Mouse (Mus musculus): Measurements from ENCODE around the gene Gm10778. TPM values are rescaled to one million over a fixed set of nuclear protein-coding genes. Genes with fewer than 3 reads are reported as not detected.
"Not testable (repeated sequence)": the region's sequence is repeated elsewhere in the genome, so short reads cannot be mapped to it uniquely, and the experiment has no call there.

Gene Gm10778
- total RNA-seq, 2 experiments from 2014 or later = 4.3 to 5.0 TPM

DNA sequence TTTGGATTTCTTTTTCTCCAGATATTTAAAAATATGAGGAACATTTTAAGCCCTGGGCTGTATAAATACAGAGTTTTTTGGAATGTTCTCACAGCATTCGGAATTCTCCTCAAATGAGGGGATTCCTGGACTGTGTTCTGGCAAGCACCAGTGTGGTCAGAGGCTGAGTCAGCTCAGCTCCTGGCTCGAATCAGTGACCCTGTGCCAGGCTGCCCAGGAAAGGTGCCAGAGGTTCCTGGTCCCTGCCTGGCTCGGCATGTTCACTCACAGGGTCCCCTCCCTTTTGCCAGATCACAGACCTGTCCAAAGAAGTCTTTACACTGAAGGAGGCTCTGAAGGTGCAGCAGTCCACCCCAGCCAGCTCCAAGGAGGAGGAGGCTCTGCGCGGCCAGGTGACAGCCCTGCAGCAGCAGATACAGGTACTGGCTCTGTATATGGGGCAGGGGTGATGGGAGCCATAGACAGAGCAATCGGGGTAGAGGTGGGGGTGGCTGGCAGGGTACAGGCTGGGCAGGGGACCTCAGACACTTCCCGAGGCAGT lies 2.8 kb upstream of the Gm10778 start:
- TF ChIP-seq CTCF (IDR thresholded peaks at IDR 0.05) = no peak
- intact Hi-C loops (cut with DNase I) = loop anchor here (5.0 to 10.0 kb wide), 2 partner anchors 711 to 979 kb away; partner anchors contain the start of genes 1190007I07Rik and Tdg
- Histone ChIP-seq H3K27ac (no peak overlapping the region), H3K4me3 (no peak overlapping the region)
- DNase-seq (ENCODE audit: extremely low spot score in 1 of 2, low spot score in 2 of 2) = peak; percentile 8 to 10

- no peak for TF ChIP-seq CTCF (IDR thresholded peaks at IDR 0.05)
- peak in 1 of 2 experiments; percentile 6 for DNase-seq (ENCODE audit: extremely low spot score in 1 of 2, low spot score in 2 of 2)
- intact Hi-C loops (cut with DNase I) = no loop called here
Measured at GRCm38 (mm10) chr10:81655178-81655577, 6.3 kb downstream of the Gm10778 start.

GRCm38 (mm10) chr10:81656174-81656573 lies 7.3 kb downstream of the Gm10778 start:
- no peak for TF ChIP-seq CTCF (IDR thresholded peaks at IDR 0.05)
- intact Hi-C loops (cut with DNase I) = no loop called here
- Histone ChIP-seq H3K27ac (no peak overlapping the region), H3K4me3 (no peak overlapping the region)
- DNase-seq (ENCODE audit: extremely low spot score in 1 of 2, low spot score in 2 of 2) = no peak

More at GRCm38 (mm10) chr10:81655178-81655577, 6.3 kb downstream of the Gm10778 start:
- no peak overlapping the region for H3K27ac ChIP-seq
- H3K4me3 ChIP-seq = no peak overlapping the region

DNA sequence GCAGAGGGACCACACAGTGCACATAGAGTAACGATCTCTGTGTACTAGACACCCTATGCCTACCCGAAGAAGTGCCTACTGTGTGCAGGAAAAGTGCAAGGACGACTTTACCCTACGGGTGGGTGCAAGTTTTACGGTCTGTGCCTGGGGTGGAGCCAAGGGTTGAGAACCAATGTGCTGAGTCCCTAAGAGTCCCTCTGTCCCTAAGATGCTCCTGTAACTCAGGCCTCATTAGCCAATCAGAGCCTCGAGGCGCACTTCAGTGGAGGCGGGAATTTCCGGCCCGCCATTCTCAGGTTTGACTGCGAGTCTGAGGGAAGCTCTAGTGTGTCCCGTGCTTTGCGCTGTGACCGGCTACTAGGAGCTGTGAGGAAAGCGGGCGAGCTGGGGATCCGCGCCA lies 38.3 kb downstream of the Gm10778 start:
- not testable (repeated sequence) for H3K27ac ChIP-seq

DNA sequence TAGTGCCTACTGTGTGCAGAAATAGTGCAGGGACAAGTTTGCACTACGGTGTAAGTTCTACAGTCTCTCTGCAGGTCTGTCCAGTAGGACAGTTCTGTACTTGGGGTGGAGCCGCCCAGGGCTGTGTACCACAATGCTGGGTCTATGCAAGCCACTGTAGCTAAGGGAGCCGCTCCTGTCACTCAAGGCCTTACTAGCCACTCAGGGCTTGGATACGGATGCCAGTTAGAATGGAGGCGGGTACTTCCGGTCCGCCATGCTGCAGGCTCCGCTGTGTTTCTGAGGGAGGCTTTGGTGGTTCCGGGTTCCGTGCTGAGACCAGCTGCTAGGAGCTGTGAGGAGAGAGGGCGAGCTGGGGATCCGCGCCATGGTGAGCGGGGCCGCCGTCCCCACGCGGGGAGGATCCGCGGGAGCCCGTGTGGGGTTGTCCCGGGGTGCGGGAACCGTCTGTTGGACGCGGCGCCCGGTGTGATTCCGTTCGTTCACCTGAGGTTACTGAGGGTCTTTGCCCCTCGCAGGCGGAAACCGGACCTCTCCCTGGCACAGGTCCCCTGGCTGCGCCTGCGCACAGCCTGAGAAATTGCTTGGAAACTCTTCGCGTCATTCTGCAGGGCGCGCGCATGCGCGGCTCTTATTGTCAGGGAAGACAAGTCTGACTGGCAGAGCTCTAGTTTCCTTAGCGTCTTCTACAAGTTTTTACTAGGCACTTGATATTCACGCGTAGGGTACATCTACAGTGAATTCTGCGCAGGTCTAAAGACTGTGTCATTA lies 55.9 kb downstream of the Gm10778 start, which contains the start of gene Zfp433:
Gene Zfp433 (plus strand): TSS at position 295 of the 771 bp plus-strand sequence.
- intact Hi-C loops (cut with DNase I); H3K27ac ChIP-seq; DNase-seq (ENCODE audit: extremely low spot score in 1 of 2, low spot score in 2 of 2); H3K4me3 ChIP-seq: not testable (repeated sequence)

More for the DNA sequence above, 38.3 kb downstream of the Gm10778 start:
- DNase-seq (ENCODE audit: extremely low spot score in 1 of 2, low spot score in 2 of 2); H3K4me3 ChIP-seq; intact Hi-C loops (cut with DNase I): not testable (repeated sequence)

Other genes starting within 250 kb of the Gm10778 start
- gene Nfic, start 193.4 kb upstream of the Gm10778 start, total RNA-seq (2021) = 10 to 100 TPM; 93.4 to 94.9 TPM
- 100 to 1,000 TPM; 284 to 288 TPM for gene Celf5, start 166.3 kb upstream of the Gm10778 start, total RNA-seq (2021)
- gene Ncln, start 152.7 kb upstream of the Gm10778 start, total RNA-seq (2021) = 10 to 100 TPM; 78.3 to 80.8 TPM
- under 1 TPM; 0.56 to 0.70 TPM for gene S1pr4, start 148.9 kb upstream of the Gm10778 start, total RNA-seq (2021)
- gene Gna15, start 124.8 kb upstream of the Gm10778 start, total RNA-seq (2021) = 1 to 10 TPM; 1.3 to 2.8 TPM
- 100 to 1,000 TPM; 106 to 110 TPM for gene Gna11, start 103.9 kb upstream of the Gm10778 start, total RNA-seq (2021)
- 100 to 1,000 TPM; 637 to 727 TPM for gene Aes, start 89.6 kb upstream of the Gm10778 start, total RNA-seq (2021)
- gene Tle2, start 74.5 kb upstream of the Gm10778 start, total RNA-seq (2021) = 10 to 100 TPM; 36.2 to 40.7 TPM
- gene Tle6, start 48.0 kb upstream of the Gm10778 start, total RNA-seq (2021) = 10 to 100 TPM; 10.3 to 12.9 TPM
- 1 to 10 TPM; 2.6 to 2.9 TPM for gene BC025920, start 42.8 kb upstream of the Gm10778 start, total RNA-seq (2021)
- gene Sirt6, start 21.3 kb upstream of the Gm10778 start, total RNA-seq (2021) = 10 to 100 TPM; 26.8 to 28.6 TPM
- 10 to 100 TPM; 46.4 to 47.3 TPM for gene Ankrd24, start 20.5 kb upstream of the Gm10778 start, total RNA-seq (2021)
- 10 to 100 TPM in 1 of 2 experiments, 1 to 10 TPM in 1; 8.7 to 10.5 TPM for gene Zfp433, start 55.8 kb downstream of the Gm10778 start, total RNA-seq (2021)
- 10 to 100 TPM; 10.5 to 11.3 TPM for gene Gm3055, start 122.1 kb downstream of the Gm10778 start, total RNA-seq (2021)
- 1 to 10 TPM; 2.9 to 3.0 TPM for gene Gm4767, start 163.1 kb downstream of the Gm10778 start, total RNA-seq (2021)
- gene Gm32687, start 214.9 kb downstream of the Gm10778 start, total RNA-seq (2021) = 1 to 10 TPM; 3.2 to 3.7 TPM

Data from left cerebral cortex, adult 2 months (tissue).